ENCODE assay signal across 11 mouse cellular contexts in genomic region chr17:79728053-79728584, GRCm38 (mm10). TPM values are rescaled to one million over a fixed set of nuclear protein-coding genes. Genes with fewer than 3 reads are reported as not detected.
DNase-seq lines count a peak whose midpoint lies in the region; ATAC-seq and TF ChIP-seq lines count a peak whose summit lies in the region.
"Had no signal": no experiment of that assay in that cellular context is flagged by ENCODE, and none has a peak within 500 bp of the region (broad histone marks: within the 10 kb centered on the region; RNA-seq: fewer than 3 reads in every experiment).

No protein-coding gene starts in this region.

- H3K4me3 ChIP-seq in heart, postnatal 0 days (ENCODE audit: low read depth, low read length): peak overlapping the region; percentile 23; the same call in 1 of the 2 replicates
- H3K4me3 ChIP-seq in embryonic facial prominence, embryonic 13.5 days: peak overlapping the region; percentile 25
- no peak overlapping the region for H3K4me3 ChIP-seq in hindbrain, embryonic 16.5 days (ENCODE audit: low read length)
- H3K4me3 ChIP-seq in midbrain, embryonic 13.5 days (replicated peaks): no peak overlapping the region

- WGBS in heart, postnatal 0 days: 26% methylated on average over 14 of the region's 14 CpGs
- 18% methylated on average over 14 of the region's 14 CpGs for WGBS in embryonic facial prominence, embryonic 13.5 days
- 36% methylated on average over 14 of the region's 14 CpGs for WGBS in hindbrain, embryonic 16.5 days
- 35% methylated on average over 14 of the region's 14 CpGs for WGBS in midbrain, embryonic 13.5 days

- H3K9ac ChIP-seq in heart, postnatal 0 days (replicated peaks; ENCODE audit: low read depth, low read length): no peak overlapping the region
- H3K9ac ChIP-seq in embryonic facial prominence, embryonic 13.5 days: no peak overlapping the region
- H3K9ac ChIP-seq in hindbrain, embryonic 16.5 days (ENCODE audit: low read depth, low read length): no peak overlapping the region
- no peak overlapping the region for H3K9ac ChIP-seq in midbrain, embryonic 13.5 days (replicated peaks)

- H3K9me3 ChIP-seq in heart, postnatal 0 days (replicated peaks; ENCODE audit: control insufficient read depth, low read length): no peaks in the 10 kb centered on the region
- H3K9me3 ChIP-seq in embryonic facial prominence, embryonic 13.5 days: no peaks in the 10 kb centered on the region
- no peaks in the 10 kb centered on the region for H3K9me3 ChIP-seq in hindbrain, embryonic 16.5 days (ENCODE audit: control insufficient read depth, low read length)
- H3K9me3 ChIP-seq in midbrain, embryonic 13.5 days: no peaks in the 10 kb centered on the region

- peak overlapping the region; percentile 45 for H3K4me2 ChIP-seq in heart, postnatal 0 days (ENCODE audit: low read depth, low read length)
- H3K4me2 ChIP-seq in embryonic facial prominence, embryonic 13.5 days: peak overlapping the region; percentile 55
- H3K4me2 ChIP-seq in hindbrain, embryonic 16.5 days (ENCODE audit: low read length): peak overlapping the region; percentile 42
- H3K4me2 ChIP-seq in midbrain, embryonic 13.5 days (replicated peaks): peak overlapping the region; percentile 11; the same call in 1 of the 2 replicates

- peaks cover 15% of the 10 kb centered on the region; the same call in 1 of the 2 replicates for H3K4me1 ChIP-seq in heart, postnatal 0 days (ENCODE audit: control insufficient read depth, insufficient read depth)
- H3K4me1 ChIP-seq in embryonic facial prominence, embryonic 13.5 days: peaks cover 31% of the 10 kb centered on the region
- H3K4me1 ChIP-seq in hindbrain, embryonic 16.5 days (ENCODE audit: control insufficient read depth, insufficient read depth, low read depth, low read length): peaks cover 4% of the 10 kb centered on the region; the same call in 1 of the 2 replicates
- H3K4me1 ChIP-seq in midbrain, embryonic 13.5 days (replicated peaks): peaks cover 10% of the 10 kb centered on the region

- TF ChIP-seq EP300 in heart, postnatal 0 days (IDR thresholded peaks at IDR 0.05; ENCODE audit: low read depth): no peak

- H3K27ac ChIP-seq in heart, postnatal 0 days (ENCODE audit: low read depth): no peak overlapping the region
- 0 out of 2 replicates have a peak overlapping the region, but pooled peaks have one; percentile 24 for H3K27ac ChIP-seq in embryonic facial prominence, embryonic 13.5 days
- H3K27ac ChIP-seq in hindbrain, embryonic 16.5 days (ENCODE audit: low read depth, low read length): no peak overlapping the region
- H3K27ac ChIP-seq in midbrain, embryonic 13.5 days: no peak overlapping the region

- ATAC-seq in heart, postnatal 0 days (ENCODE audit: insufficient read depth, low read depth): no peak
- ATAC-seq in embryonic facial prominence, embryonic 13.5 days (ENCODE audit: insufficient number of reproducible peaks, insufficient read depth, low FRiP score, low TSS enrichment, low read depth): no peak
- ATAC-seq in hindbrain, embryonic 16.5 days: no peak
- ATAC-seq in midbrain, embryonic 13.5 days: no peak
- ATAC-seq in megakaryocyte-erythroid progenitor cell, adult 5-6 weeks (replicated peaks; ENCODE audit: low FRiP score, low TSS enrichment, poor library complexity, severe bottlenecking): no peak

- no peak for TF ChIP-seq CTCF in heart, postnatal 0 days (IDR thresholded peaks at IDR 0.05; ENCODE audit: low read depth)

- H3K27me3 ChIP-seq in heart, postnatal 0 days (ENCODE audit: control insufficient read depth, insufficient read depth, low read length): no peaks in the 10 kb centered on the region
- H3K27me3 ChIP-seq in embryonic facial prominence, embryonic 13.5 days: peaks cover 44% of the 10 kb centered on the region
- no peaks in the 10 kb centered on the region for H3K27me3 ChIP-seq in hindbrain, embryonic 16.5 days (replicated peaks; ENCODE audit: control insufficient read depth, insufficient read depth, low read length)
- H3K27me3 ChIP-seq in midbrain, embryonic 13.5 days: peaks cover 15% of the 10 kb centered on the region

- intact Hi-C loops in heart, postnatal 36 days (cut with DNase I): no loop called here

- DNase-seq in heart, postnatal 0 days (ENCODE audit: low spot score): no peak
- no peak for DNase-seq in heart, postnatal 36 days
- DNase-seq in layer of hippocampus, adult 8-10 months (ENCODE audit: low spot score in 2 of 2): no peak
- DNase-seq in thymus, postnatal 25 days: no peak
- DNase-seq: adrenal gland, adult 2 months; gastrocnemius, postnatal 14 days; liver had no signal

- no peaks in the 10 kb centered on the region for H3K36me3 ChIP-seq in heart, postnatal 0 days (replicated peaks; ENCODE audit: control insufficient read depth, insufficient read depth, low read length)
- H3K36me3 ChIP-seq in embryonic facial prominence, embryonic 13.5 days: no peaks in the 10 kb centered on the region
- H3K36me3 ChIP-seq in hindbrain, embryonic 16.5 days (ENCODE audit: control insufficient read depth, insufficient read depth, low read length): no peaks in the 10 kb centered on the region
- H3K36me3 ChIP-seq in midbrain, embryonic 13.5 days: no peaks in the 10 kb centered on the region

RNA-seq across cellular contexts. Expression of gene Cyp1b1, which starts 13.3 kb away (rescaled TPM):
- 4.4 and 12.5 TPM in 2 replicates for total RNA-seq in heart, postnatal 0 days (2014; rRNA removed; ENCODE audit: low replicate concordance)
- 2.0 and 2.4 TPM in 2 replicates for polyA plus RNA-seq in heart, postnatal 0 days (2015; fragmentation: Nextera tagmentation; extraction: Ambion mirVana)
- 1 to 10 TPM; 5.1 to 5.5 TPM for total RNA-seq in heart, postnatal 36 days (2021)
- polyA plus RNA-seq in embryonic facial prominence, embryonic 13.5 days (2015; fragmentation: Nextera tagmentation; extraction: Ambion mirVana): 2.0 and 3.3 TPM in 2 replicates
- polyA plus RNA-seq in hindbrain, embryonic 16.5 days (2015; fragmentation: Nextera tagmentation; extraction: Ambion mirVana): 7.3 and 9.0 TPM in 2 replicates
- polyA plus RNA-seq in midbrain, embryonic 13.5 days (2015; fragmentation: Nextera tagmentation; extraction: Ambion mirVana): 4.9 and 5.2 TPM in 2 replicates
- 1 to 10 TPM; 3.0 to 3.6 (median 3.4) TPM for total RNA-seq in layer of hippocampus, adult 8-10 months (2022)
- not detected in 2 replicates for total RNA-seq in megakaryocyte-erythroid progenitor cell, adult 5-6 weeks (2014; fragmentation: Nextera tagmentation)
- not detected in 2 replicates for total RNA-seq in megakaryocyte-erythroid progenitor cell, adult 5-6 weeks (2017)

Comparison
In these comparisons a context has a peak if more than half of its experiments do, and no peak if none do; other contexts are left out.
1. H3K4me3 ChIP-seq: peak in heart, postnatal 0 days (single experiment) and embryonic facial prominence, embryonic 13.5 days (single experiment); none in hindbrain, embryonic 16.5 days (single experiment) and midbrain, embryonic 13.5 days (single experiment).
2. Peak in every context shown above with its lines, with median percentiles within 50 percentile points of each other: H3K4me2 ChIP-seq.